Mouse (Mus musculus) brain, adult 2 months (tissue): ENCODE measurements around the gene Mbd3.

Source experiments
- DNase-seq: peaks from one replicate; pipeline ENCODE4 v3.0.0; 2011; ENCODE audit warnings: low read depth, low spot score

Mbd3 gene

GRCm38 (mm10) chr10:80399191-80399972 lies at the start of gene Mbd3:
Gene Mbd3 (minus strand): TSS chr10:80399550.
- DNase-seq, result peak; percentile 100

- peak; percentile 89 for DNase-seq
Observed at GRCm38 (mm10) chr10:80445898-80446601, 46.7 kb upstream of the Mbd3 start.

- DNase-seq, result no peak
Observed at GRCm38 (mm10) chr10:80445052-80445451, 45.7 kb upstream of the Mbd3 start.

GRCm38 (mm10) chr10:80444339-80445045 lies 45.1 kb upstream of the Mbd3 start:
- no peak for DNase-seq

GRCm38 (mm10) chr10:80443575-80444278 lies 44.4 kb upstream of the Mbd3 start:
- no peak for DNase-seq

- no peak for DNase-seq
Observed at GRCm38 (mm10) chr10:80442989-80443388, 43.6 kb upstream of the Mbd3 start.

GRCm38 (mm10) chr10:80441598-80441997 lies 42.2 kb upstream of the Mbd3 start:
- DNase-seq, result no peak

- DNase-seq, result no peak
Observed at GRCm38 (mm10) chr10:80440031-80440430, 40.7 kb upstream of the Mbd3 start.

- DNase-seq, result no peak
Observed at GRCm38 (mm10) chr10:80437973-80438372, 38.6 kb upstream of the Mbd3 start.

- DNase-seq, result no peak
Observed at GRCm38 (mm10) chr10:80436276-80436675, 36.9 kb upstream of the Mbd3 start.

GRCm38 (mm10) chr10:80435764-80436163 lies 36.4 kb upstream of the Mbd3 start:
- no peak for DNase-seq

- DNase-seq, result no peak
Observed at GRCm38 (mm10) chr10:80434823-80435222, 35.5 kb upstream of the Mbd3 start.

GRCm38 (mm10) chr10:80434233-80434592 lies 34.9 kb upstream of the Mbd3 start:
- DNase-seq, result no peak

- peak; percentile 100 for DNase-seq
Observed at GRCm38 (mm10) chr10:80433513-80434232, 34.3 kb upstream of the Mbd3 start, which contains the start of gene Tcf3. Gene Tcf3 (minus strand): TSS chr10:80433647.

- DNase-seq, result no peak
Observed at GRCm38 (mm10) chr10:80432936-80433512, 33.7 kb upstream of the Mbd3 start.

GRCm38 (mm10) chr10:80432387-80432785 lies 33.0 kb upstream of the Mbd3 start:
- no peak for DNase-seq

GRCm38 (mm10) chr10:80431570-80432386 lies 32.4 kb upstream of the Mbd3 start:
- DNase-seq, result no peak

- no peak for DNase-seq
Observed at GRCm38 (mm10) chr10:80430375-80430980, 31.1 kb upstream of the Mbd3 start.

- no peak for DNase-seq
Observed at GRCm38 (mm10) chr10:80429800-80430199, 30.4 kb upstream of the Mbd3 start.
